Mouse (Mus musculus) CD4-positive, CD25-positive, alpha-beta regulatory T cell, adult 4 months (primary cell): ENCODE measurements around the gene Rab4a. TPM values are rescaled to one million over a fixed set of nuclear protein-coding genes. Genes with fewer than 3 reads are reported as not detected.
A peak's percentile ranks its signal among the peaks of the same experiment; 100 is the strongest.

Source experiments
- ATAC-seq: one replicate; pipeline ENCODE4 v1.8.0; 2017
- polyA plus RNA-seq, 2 experiments: library from polyadenylated mRNA; unstranded; fragments of 100-300 nt; shearing (Covaris generic); gene quantifications; one replicate each; pipeline ENCODE4 v1.2.1; 2017

Gene Rab4a
- polyA plus RNA-seq, 2 experiments from 2014 or later: 2.7 to 9.6 TPM

DNA sequence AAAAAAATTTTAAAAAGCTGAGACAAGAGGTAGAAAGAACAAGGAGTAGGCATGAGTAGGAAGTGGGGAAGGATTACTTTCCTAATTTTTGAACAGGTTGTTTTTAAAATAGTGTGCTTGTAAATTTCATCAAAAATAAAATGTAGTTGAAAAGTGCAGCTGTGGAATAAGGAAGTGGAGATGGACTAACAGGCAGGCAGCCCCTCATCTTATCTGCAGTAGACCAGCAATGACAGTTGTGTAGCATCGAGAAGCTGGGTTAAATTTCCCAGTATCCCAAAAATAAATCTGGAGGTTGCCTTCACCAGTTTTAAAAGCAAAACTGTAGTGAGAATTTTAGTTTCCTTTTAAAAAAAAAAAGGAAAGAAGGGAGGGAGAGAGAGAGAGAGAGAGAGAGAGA lies 48.5 kb downstream of the Rab4a start:
- no peak for ATAC-seq

- no peak for ATAC-seq
Observed at GRCm38 (mm10) chr8:123854733-123855475, 49.1 kb downstream of the Rab4a start.

DNA sequence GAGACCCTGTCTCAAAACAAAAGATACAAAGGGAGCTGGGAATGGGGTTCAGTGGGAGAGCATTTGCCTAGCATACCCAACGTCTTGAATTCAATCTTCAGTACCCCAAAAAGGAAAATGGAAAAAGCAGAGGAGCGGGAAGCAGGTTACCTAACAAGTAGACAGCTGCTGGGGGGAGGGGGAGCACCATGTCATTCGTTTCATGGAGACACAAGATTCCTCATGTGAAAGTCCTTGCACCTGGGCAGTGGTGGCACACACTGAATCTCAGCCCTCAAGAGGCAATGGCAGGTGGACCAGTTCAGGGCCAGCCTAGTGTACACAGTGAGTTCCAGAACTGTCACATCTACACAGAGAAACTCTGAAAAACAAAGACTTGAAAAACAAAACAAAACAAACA lies 51.6 kb downstream of the Rab4a start:
- no peak for ATAC-seq

DNA sequence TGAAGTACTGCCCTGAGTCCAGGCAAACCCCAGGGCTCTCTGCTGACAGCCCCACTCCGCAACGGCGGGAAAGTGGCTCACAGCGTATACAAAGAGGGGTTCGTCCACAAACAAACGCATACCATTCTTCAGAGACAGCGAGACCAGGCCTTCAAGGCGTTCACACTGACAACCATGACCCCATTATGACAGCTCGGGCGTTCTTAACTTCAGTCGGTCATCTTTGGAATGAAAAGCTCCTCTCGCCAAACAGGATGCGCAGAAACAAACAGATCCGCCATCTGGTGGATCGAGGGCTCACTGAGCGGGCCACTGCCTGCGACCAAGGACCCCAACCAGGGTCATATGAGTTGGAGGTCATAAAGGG lies 52.8 kb downstream of the Rab4a start:
- ATAC-seq: peak; percentile 3

GRCm38 (mm10) chr8:123858941-123859647 lies 53.3 kb downstream of the Rab4a start:
- peak; percentile 92 for ATAC-seq

GRCm38 (mm10) chr8:123859648-123860259 lies 54.0 kb downstream of the Rab4a start, which contains the start of gene Ccsap:
TSS of gene Ccsap (minus strand) at chr8:123860209.
- ATAC-seq: peak; percentile 60

GRCm38 (mm10) chr8:123860386-123860785 lies 54.6 kb downstream of the Rab4a start:
- no peak for ATAC-seq

- no peak for ATAC-seq
Observed at GRCm38 (mm10) chr8:123865786-123866185, 60.0 kb downstream of the Rab4a start.

GRCm38 (mm10) chr8:123866971-123867370 lies 61.2 kb downstream of the Rab4a start:
- no peak for ATAC-seq

DNA sequence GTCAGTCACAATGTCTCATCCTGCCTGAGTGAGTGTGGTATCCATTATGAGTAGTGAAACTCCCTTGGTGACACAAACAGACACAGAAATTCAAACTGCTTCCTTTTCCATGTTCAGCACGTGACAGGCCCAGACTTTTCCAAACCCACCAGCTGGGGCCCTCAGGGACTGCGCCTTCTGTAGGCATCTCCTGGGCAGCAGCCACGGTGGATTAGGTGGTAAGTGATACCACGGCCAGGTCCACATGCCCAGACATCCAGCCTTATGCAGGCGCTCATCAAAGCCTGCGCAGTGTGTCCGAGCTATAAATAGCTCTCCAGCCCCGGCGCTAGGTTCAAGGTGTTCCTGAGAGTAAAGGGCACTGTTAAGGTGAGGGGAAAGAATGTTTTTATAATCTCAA lies 66.3 kb downstream of the Rab4a start:
- no peak for ATAC-seq

DNA sequence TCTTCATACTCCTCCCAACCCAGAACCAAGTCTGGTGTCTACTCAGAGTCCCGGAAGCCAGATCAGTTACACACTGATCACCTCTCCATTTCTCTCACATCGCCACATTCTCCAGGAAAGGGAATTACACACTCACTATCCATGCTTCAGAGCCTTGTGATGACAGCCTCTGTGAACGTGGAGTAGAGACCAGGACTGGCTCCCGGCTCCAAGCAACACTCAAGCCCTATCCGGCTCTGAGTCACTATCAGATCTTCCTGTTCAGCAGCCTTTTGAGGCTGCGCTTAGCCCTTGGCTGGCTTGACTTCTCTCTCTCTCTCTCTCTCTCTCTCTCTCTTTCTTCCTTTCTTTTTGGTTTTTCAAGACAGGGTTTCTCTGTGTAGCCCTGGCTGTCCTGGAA lies 67.6 kb downstream of the Rab4a start:
- no peak for ATAC-seq

DNA sequence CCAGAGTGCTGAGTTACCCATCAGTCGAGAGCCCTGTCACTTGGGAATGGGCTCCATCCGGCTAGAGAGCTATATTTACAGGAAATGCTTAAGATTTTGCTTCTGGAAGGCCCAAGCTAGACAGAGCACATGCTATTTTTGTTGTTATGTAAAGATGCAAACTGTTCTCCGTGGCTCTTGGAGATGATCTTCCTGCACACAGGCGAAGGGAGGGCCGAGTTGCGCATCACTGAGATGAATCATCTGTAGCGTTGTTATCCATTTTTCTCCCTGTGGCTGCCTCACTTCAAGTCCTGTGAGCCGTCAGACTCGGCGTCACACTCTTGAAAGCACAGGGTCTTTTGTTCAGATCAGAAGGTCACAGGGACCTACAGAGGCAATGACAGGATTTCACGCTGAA lies 68.5 kb downstream of the Rab4a start:
- no peak for ATAC-seq

GRCm38 (mm10) chr8:123877865-123878264 lies 72.1 kb downstream of the Rab4a start:
- no peak for ATAC-seq

DNA sequence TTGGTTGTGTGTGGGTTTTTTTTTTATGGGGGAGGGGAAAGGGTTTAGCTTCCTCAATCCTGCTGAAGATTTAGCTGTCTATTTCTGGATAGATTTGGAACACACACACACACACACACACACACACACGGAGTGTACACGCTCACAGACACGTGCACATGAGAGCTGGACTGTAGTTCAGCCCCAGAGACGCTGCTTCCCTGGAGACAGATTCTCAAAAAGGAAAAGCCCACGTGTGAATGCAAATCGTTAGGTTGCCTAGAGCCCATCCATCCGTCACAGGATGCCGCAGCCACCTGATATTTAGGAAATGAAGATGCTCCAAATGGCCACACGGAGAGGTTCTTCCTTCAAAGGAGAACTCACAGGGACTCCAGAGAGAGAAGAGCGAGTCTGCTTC lies 74.5 kb downstream of the Rab4a start:
- no peak for ATAC-seq

- ATAC-seq: no peak
Observed at GRCm38 (mm10) chr8:123880821-123881350, 75.1 kb downstream of the Rab4a start.

- no peak for ATAC-seq
Observed at GRCm38 (mm10) chr8:123882412-123882811, 76.6 kb downstream of the Rab4a start.

DNA sequence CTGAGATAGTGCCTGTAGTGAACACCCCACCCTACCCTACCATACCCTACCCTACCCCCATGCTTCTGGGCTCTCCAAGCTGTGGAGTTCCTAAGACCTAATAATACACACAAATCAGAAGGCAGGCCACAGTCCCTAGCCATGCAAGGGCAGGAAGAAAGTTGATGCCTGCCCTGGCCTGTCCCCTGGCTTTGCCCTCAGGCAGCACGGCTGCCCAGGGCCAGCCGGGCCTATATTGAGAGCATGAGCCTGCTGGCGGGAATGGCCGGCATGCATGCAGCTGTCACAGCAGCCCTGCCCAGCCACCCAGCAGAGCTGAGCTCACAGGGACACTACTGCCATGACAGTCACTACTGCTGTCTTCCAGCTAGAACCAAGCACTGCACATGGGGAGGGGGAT lies 77.3 kb downstream of the Rab4a start:
- ATAC-seq: no peak

Other genes starting within 250 kb of the Rab4a start
- under 1 TPM in 1 of 2 experiments, not detected in 1; 0.42 TPM for gene Rhou, start 152.1 kb upstream of the Rab4a start, polyA plus RNA-seq
- 1 to 10 TPM; 3.2 to 4.4 TPM for gene Ccsap, start 54.2 kb downstream of the Rab4a start, polyA plus RNA-seq
- under 1 TPM in 1 of 2 experiments, not detected in 1; 0.30 TPM for gene Acta1, start 88.8 kb downstream of the Rab4a start, polyA plus RNA-seq
- gene Nup133, start 143.3 kb downstream of the Rab4a start, polyA plus RNA-seq: 10 to 100 TPM in 1 of 2 experiments, 1 to 10 TPM in 1; 9.0 to 10.2 TPM
- gene Abcb10, start 177.1 kb downstream of the Rab4a start, polyA plus RNA-seq: 1 to 10 TPM in 1 of 2 experiments, under 1 TPM in 1; 0.73 to 1.5 TPM
- gene Taf5l, start 215.4 kb downstream of the Rab4a start, polyA plus RNA-seq: 10 to 100 TPM; 12.3 to 13.2 TPM
- 1 to 10 TPM; 2.5 to 7.8 TPM for gene Urb2, start 215.5 kb downstream of the Rab4a start, polyA plus RNA-seq